Mouse (Mus musculus) heart, embryonic 10.5 days (tissue): ENCODE results near the gene Gabrb3. TPM values are rescaled to one million over a fixed set of nuclear protein-coding genes. Genes with fewer than 3 reads are reported as not detected.
"Not testable (repeated sequence)": the region's sequence is repeated elsewhere in the genome, so short reads cannot be mapped to it uniquely, and the experiment has no call there.

Experiments used
- DNase-seq: peaks from one replicate; pipeline ENCODE4 v3.0.0-alpha.2; 2017; ENCODE audit warnings: low spot score
- H3K27ac ChIP-seq: fragments of 300-500 bp; sonication (generic); 2 replicates; pipeline ENCODE4 v1.5.1; 2016; ENCODE audit warnings: mild to moderate bottlenecking
- H3K27me3 ChIP-seq: fragments of 300-500 bp; sonication (generic); 2 replicates; pipeline ENCODE4 v1.6.1; 2016; ENCODE audit warnings: mild to moderate bottlenecking; ENCODE audit not compliant: poor library complexity, insufficient read depth, severe bottlenecking
- H3K36me3 ChIP-seq: fragments of 300-500 bp; sonication (generic); 2 replicates; pipeline ENCODE4 v1.6.1; 2016; ENCODE audit warnings: mild to moderate bottlenecking, moderate library complexity
- H3K4me1 ChIP-seq: fragments of 300-500 bp; sonication (generic); 2 replicates; pipeline ENCODE4 v1.6.1; 2016; ENCODE audit warnings: mild to moderate bottlenecking
- H3K4me3 ChIP-seq: fragments of 300-500 bp; sonication (generic); 2 replicates; pipeline ENCODE4 v1.5.1; 2016; ENCODE audit warnings: mild to moderate bottlenecking, moderate library complexity
- H3K9me3 ChIP-seq: fragments of 300-500 bp; sonication (generic); 2 replicates; pipeline ENCODE4 v1.6.1; 2016; ENCODE audit warnings: mild to moderate bottlenecking, moderate library complexity
- WGBS: fragments of 180-500 bp; shearing (Covaris S2); methylation state at CpG from one replicate; pipeline ENCODE4 v1.1.7; 2016; 5-methylcytosine and 5-hydroxymethylcytosine counted together
- polyA plus RNA-seq: library from polyadenylated mRNA; unstranded; fragments of >200 nt; fragmentation: Nextera tagmentation; extraction: Ambion mirVana; gene quantifications from 2 replicates; pipeline ENCODE4 v1.2.1, GENCODE M21; 2016

The Gabrb3 gene
- polyA plus RNA-seq, 1 experiment from 2014 or later, result 0.46 TPM

DNA sequence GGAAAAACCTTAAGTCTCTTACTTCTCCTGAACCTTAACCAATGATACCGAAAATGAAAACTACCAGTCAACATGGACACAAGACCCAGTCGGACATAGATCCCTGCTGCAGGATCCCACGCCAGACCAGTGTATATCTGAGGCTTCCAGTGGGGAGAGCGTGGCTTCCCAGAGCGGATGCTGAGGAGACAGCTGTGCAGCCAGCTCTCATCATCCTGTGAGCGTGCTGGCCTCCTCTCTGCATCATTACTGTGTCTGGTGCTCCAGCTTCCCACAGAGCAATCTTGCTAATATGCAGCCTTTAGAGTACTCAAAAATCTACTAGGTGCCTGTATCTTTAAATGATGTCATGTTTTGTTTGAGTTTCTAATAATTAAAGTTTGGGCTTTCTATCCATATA is 257.9 kb downstream of the Gabrb3 start:
- no peak overlapping the region for H3K27ac ChIP-seq
- H3K4me1 ChIP-seq, result no peaks in the 10 kb centered on the region
- H3K36me3 ChIP-seq, result no peaks in the 10 kb centered on the region
- no peak for DNase-seq
- no peak overlapping the region for H3K4me3 ChIP-seq
- no peaks in the 10 kb centered on the region for H3K27me3 ChIP-seq
- 85% methylated on average over 6 of the region's 6 CpGs for WGBS
- H3K9me3 ChIP-seq, result no peaks in the 10 kb centered on the region

DNA sequence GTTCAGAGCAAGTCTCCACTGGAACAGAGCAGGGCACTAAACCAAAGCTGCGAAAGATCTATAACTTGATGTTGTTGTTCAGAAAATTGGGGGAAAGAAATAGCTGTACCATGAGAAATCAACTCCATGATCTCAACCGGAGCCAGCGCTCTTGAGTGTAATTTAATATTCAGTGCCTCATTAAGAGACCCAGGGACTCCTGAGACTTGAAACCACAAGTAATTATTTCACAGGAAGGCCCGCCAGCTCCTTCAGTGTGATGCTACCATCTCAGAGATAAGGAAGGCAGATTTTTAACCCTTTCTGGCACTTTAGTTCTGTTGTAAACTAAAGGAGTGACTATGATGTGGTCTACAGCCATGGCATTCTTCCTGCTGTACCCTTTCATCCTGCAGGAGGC is 270.3 kb downstream of the Gabrb3 start:
- WGBS, result 65% methylated on average over 4 of the region's 4 CpGs
- no peaks in the 10 kb centered on the region for H3K4me1 ChIP-seq
- H3K9me3 ChIP-seq, result no peaks in the 10 kb centered on the region
- H3K27me3 ChIP-seq, result no peaks in the 10 kb centered on the region
- no peak overlapping the region for H3K27ac ChIP-seq
- H3K4me3 ChIP-seq, result no peak overlapping the region
- no peak for DNase-seq
- H3K36me3 ChIP-seq, result no peaks in the 10 kb centered on the region

DNA sequence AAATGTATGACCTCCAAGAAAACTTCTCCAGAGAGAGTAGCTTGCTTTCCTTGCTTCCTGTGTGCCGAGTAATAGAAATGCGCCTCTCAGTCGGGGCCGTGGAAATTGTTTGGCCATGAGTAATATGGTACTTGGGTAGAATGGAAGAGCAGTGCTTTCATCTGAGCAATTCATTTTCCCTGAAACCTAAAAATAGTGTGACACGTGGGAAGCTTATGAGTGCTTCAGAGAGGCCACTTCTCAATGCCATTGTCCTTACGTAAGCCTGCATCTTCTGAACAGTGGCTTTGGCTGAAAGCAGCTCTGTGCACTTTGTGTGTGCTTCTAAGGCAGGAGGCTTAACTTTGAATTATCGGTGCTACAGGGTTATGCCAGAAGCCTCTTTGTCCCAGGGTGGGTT is 280.9 kb downstream of the Gabrb3 start:
- DNase-seq, result no peak
- Histone ChIP-seq H3K36me3 (no peaks in the 10 kb centered on the region), H3K27ac (peak overlapping the region; percentile 57; the same call in 1 of the 2 replicates), H3K9me3 (no peaks in the 10 kb centered on the region), H3K4me1 (no peaks in the 10 kb centered on the region), H3K27me3 (no peaks in the 10 kb centered on the region), H3K4me3 (no peak overlapping the region)
- 66% methylated on average over 7 of the region's 7 CpGs for WGBS

DNA sequence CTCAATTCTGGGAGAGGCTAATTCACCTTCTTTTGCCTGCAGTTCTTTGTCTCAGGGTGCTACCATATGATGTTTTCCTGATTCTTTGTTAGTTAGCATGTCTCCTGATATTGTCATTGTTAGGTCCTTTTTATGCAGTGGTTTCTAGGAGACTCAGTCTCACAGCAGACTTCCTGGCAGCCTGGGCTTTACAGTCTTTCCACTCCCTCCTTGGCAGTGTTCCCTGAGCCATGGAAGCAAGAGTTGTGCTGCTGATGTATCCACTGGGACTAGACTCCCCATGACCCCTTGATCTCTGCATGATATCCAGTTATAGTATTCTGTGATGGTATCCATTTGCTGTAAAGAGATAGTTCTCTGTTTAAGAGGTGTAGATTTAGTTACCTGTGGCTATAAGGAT is 281.6 kb downstream of the Gabrb3 start:
- no peak for DNase-seq
- H3K27ac ChIP-seq, result no peak overlapping the region
- H3K9me3 ChIP-seq, result no peaks in the 10 kb centered on the region
- no peaks in the 10 kb centered on the region for H3K4me1 ChIP-seq
- no peak overlapping the region for H3K4me3 ChIP-seq
- H3K27me3 ChIP-seq, result no peaks in the 10 kb centered on the region
- no peaks in the 10 kb centered on the region for H3K36me3 ChIP-seq

DNA sequence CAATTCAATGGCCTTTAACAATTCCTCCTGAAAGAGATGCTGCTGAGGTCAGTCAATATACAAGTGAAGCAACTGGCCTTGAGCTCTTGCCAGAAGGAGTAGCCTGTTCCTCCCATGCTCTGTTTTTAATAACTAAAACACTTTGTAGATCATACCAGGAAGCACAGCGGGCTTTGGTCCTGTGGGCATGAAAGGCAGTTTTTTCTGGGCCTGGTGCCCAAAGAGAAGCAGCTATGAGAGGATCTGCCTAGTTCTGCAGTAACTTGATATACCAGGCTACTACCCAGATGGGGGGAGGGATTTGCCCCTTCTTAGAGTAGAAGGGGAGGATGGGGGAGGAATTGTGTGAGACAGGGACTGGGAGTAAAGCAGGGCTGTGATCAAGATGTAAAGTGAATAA is 284.1 kb downstream of the Gabrb3 start:
- no peaks in the 10 kb centered on the region for H3K4me1 ChIP-seq
- H3K27me3 ChIP-seq, result no peaks in the 10 kb centered on the region
- H3K4me3 ChIP-seq, result no peak overlapping the region
- H3K36me3 ChIP-seq, result no peaks in the 10 kb centered on the region
- DNase-seq, result no peak
- H3K9me3 ChIP-seq, result no peaks in the 10 kb centered on the region
- no peak overlapping the region for H3K27ac ChIP-seq
- WGBS, result 65% methylated on average over 1 of the region's 1 CpGs

DNA sequence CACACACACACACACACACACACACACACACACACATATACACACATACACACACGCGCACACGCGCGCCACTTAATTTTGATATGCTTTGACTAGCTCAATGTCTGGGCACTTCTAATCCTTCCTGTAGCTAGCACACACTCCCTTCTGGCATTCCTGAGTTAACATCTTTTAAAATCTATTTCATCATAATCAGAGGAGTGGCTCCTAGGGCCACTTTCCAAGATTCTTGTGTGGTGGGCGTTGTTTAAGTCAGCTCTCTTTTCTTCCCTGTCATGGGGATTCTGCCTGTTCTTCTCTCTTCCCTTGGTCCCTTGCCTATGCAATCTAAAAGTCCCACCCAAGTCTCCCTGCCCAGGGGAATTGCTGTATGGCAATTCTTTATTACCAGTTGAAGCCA is 286.6 kb downstream of the Gabrb3 start:
- Histone ChIP-seq H3K27ac (no peak overlapping the region), H3K36me3 (no peaks in the 10 kb centered on the region), H3K4me3 (no peak overlapping the region), H3K4me1 (no peaks in the 10 kb centered on the region), H3K27me3 (no peaks in the 10 kb centered on the region), H3K9me3 (no peaks in the 10 kb centered on the region)
- WGBS, result 96% methylated on average over 6 of the region's 6 CpGs
- no peak for DNase-seq

DNA sequence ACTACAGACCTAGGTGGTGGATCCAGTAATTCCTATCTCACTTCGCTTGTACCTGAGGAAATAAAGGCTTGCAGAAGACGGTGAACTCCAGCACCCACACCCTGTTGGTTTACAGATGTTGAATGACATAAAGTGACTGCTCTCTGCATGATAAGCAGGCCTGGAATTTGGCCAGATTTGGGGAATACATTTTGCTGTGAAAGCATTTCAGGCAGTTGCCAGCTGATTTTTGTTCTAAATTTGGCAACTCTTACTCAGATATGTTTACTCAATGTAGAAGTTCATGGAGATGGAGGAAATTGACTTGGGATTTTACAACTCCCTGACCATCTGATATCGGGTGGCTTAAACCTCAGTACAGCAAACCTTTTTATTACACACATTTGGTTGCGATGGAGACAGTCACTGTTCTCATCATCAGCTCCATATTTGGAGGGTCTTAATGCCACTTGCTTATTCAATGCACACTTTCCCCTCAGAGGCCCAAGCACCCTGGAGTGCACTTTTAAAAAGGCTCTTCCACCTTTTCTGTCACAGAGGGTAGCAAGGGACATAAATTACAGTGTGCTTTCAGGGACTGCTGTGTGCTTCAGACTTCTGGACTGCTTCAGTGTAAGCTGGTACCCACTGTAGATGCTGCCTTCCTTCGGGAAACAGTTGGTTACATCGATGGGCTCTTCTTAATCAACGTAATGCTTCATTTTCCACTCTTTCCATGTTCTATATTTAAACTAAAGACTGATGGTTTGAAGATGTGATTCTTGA is 287.7 kb downstream of the Gabrb3 start:
- no peak overlapping the region for H3K4me3 ChIP-seq

DNA sequence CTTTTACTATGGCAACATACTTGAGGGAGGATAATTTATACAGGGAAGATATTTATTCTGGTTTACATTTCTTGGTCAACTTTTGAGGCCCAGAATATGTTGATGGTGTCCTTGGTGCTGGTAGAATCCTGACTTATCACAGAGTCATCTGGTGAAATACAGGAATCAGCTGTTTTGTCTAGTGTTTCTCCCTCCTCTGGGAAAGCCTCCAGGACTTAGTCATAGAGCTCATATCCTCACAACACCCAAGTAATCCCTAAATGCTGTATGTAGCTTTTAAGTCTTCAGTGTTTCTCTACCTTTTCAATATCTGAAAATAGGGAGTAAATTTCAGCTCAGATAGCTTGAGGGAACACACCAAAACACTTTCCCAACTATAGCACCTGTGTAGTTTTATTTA is 292.2 kb downstream of the Gabrb3 start:
- H3K27ac ChIP-seq, result no peak overlapping the region
- no peaks in the 10 kb centered on the region for H3K36me3 ChIP-seq
- no peaks in the 10 kb centered on the region for H3K27me3 ChIP-seq
- DNase-seq, result no peak
- H3K4me1 ChIP-seq, result no peaks in the 10 kb centered on the region
- no peaks in the 10 kb centered on the region for H3K9me3 ChIP-seq
- H3K4me3 ChIP-seq, result no peak overlapping the region

More for the DNA sequence above, 287.7 kb downstream of the Gabrb3 start:
- H3K27ac ChIP-seq, result no peak overlapping the region
- H3K9me3 ChIP-seq, result no peaks in the 10 kb centered on the region
- H3K4me1 ChIP-seq, result no peaks in the 10 kb centered on the region
- no peaks in the 10 kb centered on the region for H3K36me3 ChIP-seq
- H3K27me3 ChIP-seq, result no peaks in the 10 kb centered on the region
- WGBS, result 79% methylated on average over 7 of the region's 7 CpGs
- DNase-seq, result no peak

DNA sequence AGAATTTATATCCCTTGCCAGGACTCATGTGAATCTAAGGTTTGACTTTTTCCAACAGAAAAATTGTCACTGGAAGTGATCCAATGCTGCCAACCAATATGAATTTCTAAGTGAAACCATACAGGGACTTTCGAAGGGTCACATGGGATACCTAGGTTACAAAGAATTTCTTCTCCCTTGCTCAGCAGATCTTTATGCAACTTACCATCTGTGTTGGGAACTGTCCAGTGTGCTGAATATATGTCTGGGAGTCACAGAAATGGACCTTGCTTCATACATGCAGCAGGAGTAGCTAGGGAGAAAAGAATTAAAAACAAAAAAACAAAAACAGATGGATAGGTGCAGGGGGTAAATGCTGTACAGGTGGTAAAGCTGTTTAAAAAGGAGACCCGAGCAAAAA is 327.3 kb downstream of the Gabrb3 start:
- no peak overlapping the region for H3K27ac ChIP-seq
- H3K36me3 ChIP-seq, result no peaks in the 10 kb centered on the region
- H3K9me3 ChIP-seq, result no peaks in the 10 kb centered on the region
- no peak overlapping the region for H3K4me3 ChIP-seq
- no peaks in the 10 kb centered on the region for H3K4me1 ChIP-seq
- no peaks in the 10 kb centered on the region for H3K27me3 ChIP-seq
- WGBS, result 78% methylated on average over 2 of the region's 2 CpGs
- DNase-seq, result no peak

DNA sequence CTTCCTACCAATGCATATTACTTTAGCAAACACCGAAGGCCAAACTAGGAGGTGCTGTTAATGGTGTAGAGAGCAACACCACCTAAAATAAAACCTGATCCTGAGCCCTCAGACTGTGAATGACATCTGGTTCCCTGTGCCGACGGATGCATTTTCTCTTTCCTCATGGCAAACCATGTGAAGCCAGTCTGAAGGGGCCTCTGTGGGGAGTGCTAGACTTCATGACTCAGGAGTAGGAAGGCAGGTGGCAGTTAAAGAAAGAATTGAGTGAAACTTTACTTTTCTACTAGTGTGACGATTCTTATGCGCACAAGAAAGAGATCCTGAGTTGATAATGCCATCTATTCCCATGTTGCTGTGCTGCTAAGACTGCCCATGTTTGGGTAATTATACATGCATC is 341.0 kb downstream of the Gabrb3 start:
- Histone ChIP-seq H3K27me3 (no peaks in the 10 kb centered on the region), H3K36me3 (no peaks in the 10 kb centered on the region), H3K4me3 (no peak overlapping the region), H3K4me1 (no peaks in the 10 kb centered on the region), H3K27ac (no peak overlapping the region), H3K9me3 (no peaks in the 10 kb centered on the region)
- 87% methylated on average over 5 of the region's 5 CpGs for WGBS
- no peak for DNase-seq

DNA sequence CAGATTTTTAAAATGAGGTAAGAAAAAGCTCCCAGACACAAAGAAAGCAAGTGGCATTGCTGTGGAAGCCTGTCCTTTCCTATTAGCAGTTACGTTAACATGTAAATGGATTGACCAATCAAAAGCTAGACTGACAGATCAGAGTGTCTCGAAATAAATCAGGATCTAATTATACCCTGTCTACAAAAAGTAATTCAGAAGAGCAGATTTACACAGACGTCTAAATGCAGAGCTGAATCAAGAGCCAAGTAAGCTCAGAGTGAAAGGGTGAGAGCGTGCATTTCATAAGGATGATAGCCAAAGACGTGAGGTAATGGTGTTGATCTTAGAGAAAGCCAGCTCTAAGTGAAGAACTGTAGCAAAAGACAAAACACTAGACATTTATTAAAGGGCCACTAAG is 359.3 kb downstream of the Gabrb3 start:
- DNase-seq, result no peak
- WGBS, result 75% methylated on average over 5 of the region's 5 CpGs
- H3K9me3 ChIP-seq, result no peaks in the 10 kb centered on the region
- H3K27me3 ChIP-seq, result no peaks in the 10 kb centered on the region
- no peak overlapping the region for H3K4me3 ChIP-seq
- no peak overlapping the region for H3K27ac ChIP-seq
- no peaks in the 10 kb centered on the region for H3K4me1 ChIP-seq
- no peaks in the 10 kb centered on the region for H3K36me3 ChIP-seq

DNA sequence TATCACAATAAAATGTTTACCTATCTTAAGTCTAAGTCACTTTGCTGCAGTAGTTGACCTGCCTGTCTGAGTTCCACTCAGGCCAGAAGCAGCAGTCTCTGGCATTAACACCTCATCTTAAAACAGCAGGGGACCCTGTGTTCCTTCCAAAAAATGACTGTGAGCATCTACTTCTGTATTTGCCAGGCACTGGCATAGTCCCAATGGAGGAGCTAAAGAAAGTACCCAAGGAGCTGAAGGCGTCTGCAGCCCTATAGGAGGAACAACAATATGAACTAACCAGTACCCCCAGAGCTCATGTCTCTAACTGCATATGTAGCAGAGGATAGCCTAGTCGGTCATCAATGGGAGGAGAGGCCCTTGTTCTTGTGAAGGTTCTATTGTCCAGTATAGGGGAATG is 366.6 kb downstream of the Gabrb3 start:
- DNase-seq, result not testable (repeated sequence)

DNA sequence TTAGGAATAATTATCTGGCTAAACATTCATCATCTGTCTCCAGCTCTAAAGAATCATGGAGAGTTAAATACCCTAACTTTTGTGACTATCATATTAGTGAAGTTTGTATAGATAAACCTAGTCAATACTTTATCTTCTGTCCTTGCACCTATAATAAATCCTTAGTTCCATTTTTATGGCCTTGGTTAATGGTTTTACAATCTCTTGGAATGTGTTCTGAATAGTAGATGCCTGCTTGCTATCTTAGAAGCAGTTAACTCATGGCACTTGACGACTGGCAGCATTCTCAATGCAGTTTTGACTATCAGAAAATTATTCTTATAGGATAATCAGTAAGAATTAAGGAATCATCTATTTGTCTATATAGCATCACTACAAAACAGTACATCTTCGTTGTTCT is 368.0 kb downstream of the Gabrb3 start:
- Histone ChIP-seq H3K4me1 (no peaks in the 10 kb centered on the region), H3K4me3 (no peak overlapping the region), H3K9me3 (no peaks in the 10 kb centered on the region), H3K27me3 (no peaks in the 10 kb centered on the region), H3K36me3 (no peaks in the 10 kb centered on the region), H3K27ac (no peak overlapping the region)
- no peak for DNase-seq
- WGBS, result 67% methylated on average over 2 of the region's 2 CpGs

More for the DNA sequence above, 366.6 kb downstream of the Gabrb3 start:
- not testable (repeated sequence) for H3K9me3 ChIP-seq, H3K4me1 ChIP-seq, H3K27me3 ChIP-seq, H3K36me3 ChIP-seq, H3K27ac ChIP-seq, H3K4me3 ChIP-seq
- 63% methylated on average over 2 of the region's 2 CpGs for WGBS

DNA sequence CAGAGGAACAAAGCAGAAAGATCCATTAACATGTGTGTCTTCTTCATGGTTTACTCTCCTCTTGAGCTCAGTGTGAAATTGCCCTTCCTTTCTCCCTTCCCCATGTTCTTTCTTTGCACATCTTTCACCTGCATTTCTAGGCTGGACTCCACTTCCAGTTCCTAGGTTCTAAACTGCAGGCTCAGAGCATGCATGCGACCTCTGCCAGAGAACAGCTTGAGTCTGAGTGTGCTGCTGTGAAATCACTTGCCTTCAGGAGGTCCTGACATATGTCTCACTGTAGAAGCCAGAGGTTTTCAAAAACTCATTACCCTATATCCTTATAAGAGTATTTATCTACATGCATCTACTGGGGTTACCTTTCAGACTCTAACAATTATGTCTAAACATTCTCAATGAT is 383.8 kb downstream of the Gabrb3 start:
- 72% methylated on average over 1 of the region's 1 CpGs for WGBS
- DNase-seq, result no peak

More for the DNA sequence above, 383.8 kb downstream of the Gabrb3 start:
- Histone ChIP-seq H3K9me3 (no peaks in the 10 kb centered on the region), H3K27me3 (no peaks in the 10 kb centered on the region), H3K36me3 (no peaks in the 10 kb centered on the region), H3K27ac (no peak overlapping the region), H3K4me1 (0 out of 2 replicates have a peak, but pooled peaks cover 5% of the 10 kb centered on the region), H3K4me3 (no peak overlapping the region)
